Mouse (Mus musculus): ENCODE results near the gene Wipf1.

The Wipf1 gene

GRCm38 (mm10) chr2:73502863-73503429, 26.6 kb downstream of the Wipf1 start:
- no peak for DNase-seq

GRCm38 (mm10) chr2:73500864-73501263, 28.7 kb downstream of the Wipf1 start:
- DNase-seq, result no peak

GRCm38 (mm10) chr2:73498322-73498721, 31.2 kb downstream of the Wipf1 start:
- no peak for DNase-seq

GRCm38 (mm10) chr2:73497572-73497971, 32.0 kb downstream of the Wipf1 start:
- no peak for DNase-seq

GRCm38 (mm10) chr2:73496944-73497343, 32.6 kb downstream of the Wipf1 start:
- no peak for DNase-seq

DNA sequence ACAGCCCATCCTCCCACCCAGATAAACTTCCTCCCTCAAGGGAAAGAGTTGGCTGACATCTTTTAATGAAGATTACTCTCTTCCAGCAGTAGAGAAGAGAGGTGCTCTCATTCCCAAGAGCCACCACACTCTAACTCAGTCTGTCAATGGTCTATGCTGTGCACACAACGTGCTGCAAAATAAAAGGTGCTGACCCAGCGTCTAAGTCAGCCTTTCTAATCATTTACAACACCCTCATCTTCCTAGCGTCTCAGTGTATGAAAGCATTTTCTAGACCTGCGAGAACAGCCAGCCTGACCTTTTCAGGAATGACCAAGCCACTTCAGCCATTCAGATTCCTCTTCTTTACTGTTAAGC, 33.2 kb downstream of the Wipf1 start:
- no peak for DNase-seq

GRCm38 (mm10) chr2:73495617-73496328, 33.8 kb downstream of the Wipf1 start:
- DNase-seq, result no peak

GRCm38 (mm10) chr2:73493517-73493916, 36.0 kb downstream of the Wipf1 start:
- DNase-seq, result no peak

GRCm38 (mm10) chr2:73491442-73492241, 37.9 kb downstream of the Wipf1 start:
- no peak for DNase-seq

GRCm38 (mm10) chr2:73490466-73490865, 39.1 kb downstream of the Wipf1 start:
- no peak for DNase-seq

DNA sequence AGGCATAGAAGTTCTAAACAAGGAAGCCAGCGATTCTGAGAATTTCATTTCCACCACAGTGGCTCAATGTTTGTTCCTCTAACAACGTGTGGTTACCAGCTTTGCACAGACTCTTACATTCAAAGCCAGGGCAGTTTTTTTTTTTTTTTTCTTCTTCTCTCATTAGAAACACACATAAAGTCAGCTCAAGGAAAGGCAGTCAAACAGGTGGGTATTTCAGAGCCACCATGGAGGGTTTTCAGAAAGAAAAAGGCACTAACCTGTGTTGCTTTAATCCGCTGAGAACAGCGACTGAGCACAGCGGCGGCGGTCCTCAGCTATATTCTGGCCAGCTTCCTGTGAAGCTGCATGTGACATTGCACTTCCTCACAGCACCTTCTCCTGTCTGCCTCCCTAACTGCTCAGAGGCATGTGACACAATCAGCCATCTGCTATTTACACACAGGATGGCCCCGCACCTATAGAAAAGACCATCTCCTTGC, 43.4 kb downstream of the Wipf1 start:
- DNase-seq, result no peak

- no peak for DNase-seq
Observed at GRCm38 (mm10) chr2:73485236-73486119, 44.1 kb downstream of the Wipf1 start.

GRCm38 (mm10) chr2:73484561-73485235, 44.8 kb downstream of the Wipf1 start:
- no peak for DNase-seq

DNA sequence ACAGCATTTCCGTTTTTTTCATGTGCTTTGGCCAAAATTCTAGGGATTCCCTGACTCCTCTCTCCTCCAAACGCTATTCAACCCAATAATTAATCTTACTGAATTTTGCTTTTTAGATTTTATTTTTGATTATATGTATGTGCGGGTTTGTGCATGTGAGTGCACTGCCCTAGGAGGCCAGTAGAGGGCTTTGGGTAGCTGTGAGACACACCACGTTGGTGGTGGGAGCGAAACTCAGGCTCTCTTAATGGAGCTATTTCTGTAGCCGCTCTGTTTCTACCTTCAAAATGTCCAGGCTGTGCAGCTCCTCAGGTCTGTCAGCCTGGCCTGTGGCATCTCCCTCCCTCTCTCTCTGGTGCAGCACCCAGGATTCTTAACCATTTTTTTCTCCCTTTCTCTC, 50.7 kb downstream of the Wipf1 start:
- DNase-seq, result no peak

DNA sequence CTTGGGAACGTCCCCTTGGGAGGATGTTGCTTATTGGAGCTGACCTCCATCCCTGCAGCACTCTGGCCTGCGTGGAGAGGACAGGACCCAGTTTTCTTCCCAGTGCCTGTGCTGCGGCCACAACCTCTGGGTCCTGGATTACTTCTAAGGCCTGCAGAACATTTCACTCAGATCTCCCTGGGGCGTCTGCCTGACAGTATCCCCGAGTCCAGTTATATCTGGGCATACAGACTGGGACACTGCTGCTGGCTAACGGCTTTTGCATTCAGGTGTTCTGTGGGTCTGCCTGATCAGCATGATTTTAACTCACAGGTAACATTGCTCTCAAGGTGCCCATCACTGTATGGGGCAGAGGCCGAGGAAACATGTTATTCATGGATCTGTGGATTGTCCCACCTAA, 52.0 kb downstream of the Wipf1 start:
- no peak for DNase-seq

GRCm38 (mm10) chr2:73475519-73475918, 54.0 kb downstream of the Wipf1 start:
- DNase-seq, result no peak

DNA sequence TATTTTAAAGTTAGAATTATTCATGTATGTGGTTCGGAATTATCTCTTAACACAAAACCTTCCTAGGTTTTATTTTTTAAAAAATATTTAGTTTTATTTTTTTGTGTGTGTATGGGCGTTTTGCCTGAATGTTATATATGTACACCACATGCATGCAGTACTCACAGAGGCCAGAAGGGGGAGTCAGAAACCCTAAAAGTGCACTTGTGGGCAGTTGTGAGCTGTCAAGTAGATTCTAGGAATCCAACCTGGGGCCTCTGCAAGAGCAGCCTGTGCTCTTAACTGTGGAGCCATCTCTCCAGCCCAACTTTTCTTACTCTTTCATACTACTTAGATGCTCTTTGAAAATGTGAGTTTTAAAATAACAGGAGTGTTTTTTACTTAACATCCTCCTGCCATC, 57.4 kb downstream of the Wipf1 start:
- DNase-seq, result no peak

GRCm38 (mm10) chr2:73470146-73470630, 59.3 kb downstream of the Wipf1 start:
- DNase-seq, result no peak

GRCm38 (mm10) chr2:73469552-73469951, 60.0 kb downstream of the Wipf1 start:
- DNase-seq, result no peak

GRCm38 (mm10) chr2:73468993-73469392, 60.5 kb downstream of the Wipf1 start:
- no peak for DNase-seq

- DNase-seq, result no peak
Observed at GRCm38 (mm10) chr2:73467071-73467851, 62.3 kb downstream of the Wipf1 start.
